Mouse (Mus musculus) cerebellum, adult 9-10 months (tissue): ENCODE measurements around the gene Spem1.

ENCODE experiments used
- DNase-seq: peaks from one replicate; pipeline ENCODE4 v3.0.0; 2022

Spem1 gene

GRCm38 (mm10) chr11:69835966-69836335 is 14.0 kb upstream of the Spem1 start:
- DNase-seq: no peak

GRCm38 (mm10) chr11:69835326-69835965 is 13.5 kb upstream of the Spem1 start:
- DNase-seq: no peak

GRCm38 (mm10) chr11:69834001-69834549 is 12.1 kb upstream of the Spem1 start:
- no peak for DNase-seq

GRCm38 (mm10) chr11:69833554-69833953 is 11.6 kb upstream of the Spem1 start:
- DNase-seq: no peak

- DNase-seq: peak; percentile 34
Measured at GRCm38 (mm10) chr11:69828832-69829231, 6.9 kb upstream of the Spem1 start.

GRCm38 (mm10) chr11:69823456-69823855 is 1.5 kb upstream of the Spem1 start:
- DNase-seq: peak; percentile 36

GRCm38 (mm10) chr11:69818871-69819270 is 3.1 kb downstream of the Spem1 start:
- no peak for DNase-seq

- DNase-seq: no peak
Measured at GRCm38 (mm10) chr11:69818365-69818764, 3.6 kb downstream of the Spem1 start, which contains the start of gene Spem2. Gene Spem2, minus strand, starts transcription at chr11:69818465.

- no peak for DNase-seq
Measured at GRCm38 (mm10) chr11:69816520-69816919, 5.5 kb downstream of the Spem1 start.

- DNase-seq: no peak
Measured at GRCm38 (mm10) chr11:69815155-69815554, 6.8 kb downstream of the Spem1 start, which contains the start of gene Gm39566. Gene Gm39566, minus strand, starts transcription at chr11:69815298.

- no peak for DNase-seq
Measured at GRCm38 (mm10) chr11:69810280-69810679, 11.7 kb downstream of the Spem1 start.

GRCm38 (mm10) chr11:69807641-69808040 is 14.3 kb downstream of the Spem1 start:
- no peak for DNase-seq

GRCm38 (mm10) chr11:69806378-69806777 is 15.6 kb downstream of the Spem1 start:
- DNase-seq: no peak

- no peak for DNase-seq
Measured at GRCm38 (mm10) chr11:69804972-69805909, 16.7 kb downstream of the Spem1 start, which contains the start of gene Tmem102. Gene Tmem102, minus strand, starts transcription at chr11:69805624.

GRCm38 (mm10) chr11:69804652-69804940 is 17.4 kb downstream of the Spem1 start:
- DNase-seq: no peak

- DNase-seq: no peak
Measured at GRCm38 (mm10) chr11:69803786-69804651, 18.0 kb downstream of the Spem1 start.

- DNase-seq: no peak
Measured at GRCm38 (mm10) chr11:69803328-69803727, 18.7 kb downstream of the Spem1 start.

GRCm38 (mm10) chr11:69802648-69803105 is 19.3 kb downstream of the Spem1 start:
- no peak for DNase-seq

- no peak for DNase-seq
Measured at GRCm38 (mm10) chr11:69801379-69801977, 20.5 kb downstream of the Spem1 start, which contains the start of gene Fgf11. Gene Fgf11, minus strand, starts transcription at chr11:69801857.

GRCm38 (mm10) chr11:69800392-69801197 is 21.4 kb downstream of the Spem1 start:
- no peak for DNase-seq

- DNase-seq: no peak
Measured at GRCm38 (mm10) chr11:69800138-69800391, 21.9 kb downstream of the Spem1 start.
